Mouse (Mus musculus) T-helper 17 cell (primary cell): ENCODE data around the gene Hist1h4f.
"Not testable (repeated sequence)": the region's sequence is repeated elsewhere in the genome, so short reads cannot be mapped to it uniquely, and the experiment has no call there.

ENCODE experiments used
- in situ Hi-C, 2 experiments: fragments of 300-600 bp; cut with MboI, MseI; formaldehyde crosslinking; loops; 1 replicate in 1 of 2; 2 replicates in 1 of 2; pipeline ENCODE4 v1.15.1; 2025; ENCODE audit warnings: high pct_unique_total_duplicates in 2 of 2

Hist1h4f gene

GRCm38 (mm10) chr13:23551146-23551834 is at the start of gene Hist1h4f:
Gene Hist1h4f, minus strand, starts transcription at chr13:23551648.
- in situ Hi-C loops, result loop anchor here (10.0 to 25.0 kb wide), 2 partner anchors 1506 to 1739 kb away; partner anchors contain the start of genes Hist1h2ag (in 1 of the 2), Hist1h2ao (in 1 of the 2), Hist1h2bj (in 1 of the 2) and Hist1h2bq (in 1 of the 2)

- in situ Hi-C loops, result loop anchor here in 1 of 2 experiments (5.0 kb wide), 1 partner anchor 161 kb away; no protein-coding TSS in a partner anchor
Measured at GRCm38 (mm10) chr13:23597957-23598356, 46.5 kb upstream of the Hist1h4f start.

DNA sequence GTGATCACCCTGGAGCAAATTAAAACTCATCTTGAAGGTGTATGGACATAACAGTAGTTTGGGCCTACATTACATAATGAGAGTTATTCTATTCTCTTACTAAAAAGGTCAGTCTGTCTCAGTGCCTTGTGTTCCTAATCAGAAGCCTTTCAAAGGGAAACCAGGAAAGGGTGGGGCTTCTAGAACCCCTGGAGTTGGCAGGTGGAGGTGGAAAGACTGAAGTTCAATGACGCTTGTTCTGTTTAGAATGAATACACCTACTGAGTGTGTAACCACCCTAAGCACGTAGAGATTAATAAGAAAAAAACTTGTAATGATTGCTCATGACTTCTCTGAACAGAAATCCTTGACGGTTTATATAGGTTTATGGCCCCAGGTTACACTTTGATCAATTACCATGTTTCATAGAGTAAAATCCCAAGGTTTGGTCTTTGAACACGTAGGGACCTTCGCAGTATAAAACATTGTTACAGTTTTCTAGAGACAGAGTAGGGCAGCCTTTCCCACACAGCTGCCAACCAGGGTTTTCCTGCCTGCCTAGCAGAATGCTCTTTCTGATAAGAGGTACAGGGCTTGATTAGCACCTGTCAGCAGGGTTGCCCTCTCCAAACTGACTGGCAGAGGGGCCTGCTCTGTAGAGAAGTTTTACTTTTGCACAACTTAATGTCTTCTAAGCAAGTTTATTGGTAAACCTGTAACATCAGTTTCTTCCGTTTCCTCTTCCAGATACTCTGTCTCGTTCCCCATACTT is 44.3 kb upstream of the Hist1h4f start:
- in situ Hi-C loops, result loop anchor here in 1 of 2 experiments (5.0 kb wide), 1 partner anchor 158 kb away; no protein-coding TSS in a partner anchor

DNA sequence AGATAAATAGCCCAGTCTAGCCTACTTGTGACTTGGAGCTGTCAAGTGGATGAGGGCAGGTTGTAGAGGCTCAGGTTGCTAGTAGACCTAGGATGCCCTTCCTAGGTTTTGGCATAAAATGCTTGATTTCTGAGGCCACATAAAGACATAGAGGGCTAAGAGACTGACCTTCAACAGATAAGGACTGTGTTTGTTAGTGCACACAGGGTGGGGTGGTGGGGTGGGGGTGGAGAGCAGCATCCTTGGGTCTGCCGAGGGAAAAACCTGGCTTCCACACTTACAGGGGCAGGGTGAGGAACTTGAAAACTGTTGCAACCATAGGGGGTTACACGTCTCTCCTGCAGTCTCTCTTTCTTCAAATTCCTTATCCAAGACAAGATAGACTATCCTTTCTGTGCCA is 43.7 kb upstream of the Hist1h4f start:
- in situ Hi-C loops, result loop anchor here in 1 of 2 experiments (5.0 kb wide), 1 partner anchor 158 kb away; no protein-coding TSS in a partner anchor

DNA sequence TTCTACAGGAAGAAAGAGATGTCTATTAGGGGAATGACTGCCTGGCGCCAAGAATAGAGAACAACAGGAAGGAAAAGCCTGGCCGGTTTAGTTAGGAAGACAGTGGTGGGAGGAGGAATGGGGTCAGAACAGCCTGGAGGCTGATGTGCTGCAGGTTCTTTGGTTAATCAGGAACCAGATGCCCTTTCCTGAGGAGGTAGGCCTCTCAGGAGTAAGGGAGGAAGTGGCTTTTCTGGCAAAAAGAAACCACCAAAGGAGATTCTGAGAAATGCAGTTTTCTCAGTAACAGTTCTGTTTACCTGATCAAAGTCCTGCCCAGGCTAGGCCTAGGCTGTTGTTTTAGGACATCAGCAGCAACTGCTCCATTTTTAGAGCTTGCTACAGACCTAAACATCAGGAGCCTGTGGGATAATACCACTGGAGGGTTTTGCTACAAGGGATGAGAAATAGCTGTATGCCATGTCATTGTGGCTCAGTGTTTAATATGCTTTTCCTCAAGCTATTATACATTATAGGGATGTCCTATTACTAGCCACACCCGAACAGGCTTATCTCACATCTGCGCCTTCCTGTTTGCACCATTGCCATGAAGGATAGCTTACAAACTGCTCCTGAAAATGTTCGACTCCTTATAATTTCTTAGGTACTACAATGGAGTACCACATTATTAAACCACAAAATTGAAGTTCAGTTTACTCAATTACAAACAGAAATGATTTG is 41.8 kb upstream of the Hist1h4f start:
- in situ Hi-C loops, result no loop called here

- in situ Hi-C loops, result no loop called here
Measured at GRCm38 (mm10) chr13:23592614-23593013, 41.2 kb upstream of the Hist1h4f start.

GRCm38 (mm10) chr13:23591886-23592285 is 40.4 kb upstream of the Hist1h4f start:
- in situ Hi-C loops, result not testable (repeated sequence)

- in situ Hi-C loops, result no loop called here
Measured at GRCm38 (mm10) chr13:23591206-23591605, 39.8 kb upstream of the Hist1h4f start.

GRCm38 (mm10) chr13:23586940-23587225 is 35.4 kb upstream of the Hist1h4f start:
- in situ Hi-C loops, result no loop called here

- in situ Hi-C loops, result no loop called here
Measured at GRCm38 (mm10) chr13:23586099-23586939, 34.9 kb upstream of the Hist1h4f start.

GRCm38 (mm10) chr13:23585442-23586098 is 34.1 kb upstream of the Hist1h4f start:
- in situ Hi-C loops, result not testable (repeated sequence)

DNA sequence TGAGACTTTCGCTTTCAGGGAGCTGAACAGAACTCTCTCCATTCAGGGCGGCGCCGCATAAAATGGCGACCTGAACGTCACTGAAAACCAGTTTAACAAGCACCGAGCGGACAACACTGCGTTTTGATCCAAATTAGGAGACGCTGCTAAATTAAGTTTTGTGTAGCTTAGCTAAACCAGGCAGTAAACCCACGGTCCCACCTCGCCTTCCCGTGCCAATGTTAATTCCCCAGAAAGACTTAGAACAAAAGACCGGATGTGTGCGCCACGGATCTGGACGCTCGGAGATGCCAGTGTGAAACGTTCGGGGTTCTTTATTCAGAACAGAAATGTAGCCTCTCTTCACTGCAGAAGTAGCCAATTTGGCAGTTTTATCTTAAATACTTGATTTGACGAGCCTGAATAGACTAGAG is 33.6 kb upstream of the Hist1h4f start:
- in situ Hi-C loops, result no loop called here

- in situ Hi-C loops, result loop anchor here in 1 of 2 experiments (5.0 kb wide), 1 partner anchor 52 kb away; the partner anchor contains the start of genes Hist1h2af and Hist1h4h
Measured at GRCm38 (mm10) chr13:23584331-23584730, 32.9 kb upstream of the Hist1h4f start.

GRCm38 (mm10) chr13:23583387-23584068 is 32.1 kb upstream of the Hist1h4f start:
- in situ Hi-C loops, result loop anchor here in 1 of 2 experiments (5.0 kb wide), 1 partner anchor 51 kb away; the partner anchor contains the start of genes Hist1h2af and Hist1h4h

DNA sequence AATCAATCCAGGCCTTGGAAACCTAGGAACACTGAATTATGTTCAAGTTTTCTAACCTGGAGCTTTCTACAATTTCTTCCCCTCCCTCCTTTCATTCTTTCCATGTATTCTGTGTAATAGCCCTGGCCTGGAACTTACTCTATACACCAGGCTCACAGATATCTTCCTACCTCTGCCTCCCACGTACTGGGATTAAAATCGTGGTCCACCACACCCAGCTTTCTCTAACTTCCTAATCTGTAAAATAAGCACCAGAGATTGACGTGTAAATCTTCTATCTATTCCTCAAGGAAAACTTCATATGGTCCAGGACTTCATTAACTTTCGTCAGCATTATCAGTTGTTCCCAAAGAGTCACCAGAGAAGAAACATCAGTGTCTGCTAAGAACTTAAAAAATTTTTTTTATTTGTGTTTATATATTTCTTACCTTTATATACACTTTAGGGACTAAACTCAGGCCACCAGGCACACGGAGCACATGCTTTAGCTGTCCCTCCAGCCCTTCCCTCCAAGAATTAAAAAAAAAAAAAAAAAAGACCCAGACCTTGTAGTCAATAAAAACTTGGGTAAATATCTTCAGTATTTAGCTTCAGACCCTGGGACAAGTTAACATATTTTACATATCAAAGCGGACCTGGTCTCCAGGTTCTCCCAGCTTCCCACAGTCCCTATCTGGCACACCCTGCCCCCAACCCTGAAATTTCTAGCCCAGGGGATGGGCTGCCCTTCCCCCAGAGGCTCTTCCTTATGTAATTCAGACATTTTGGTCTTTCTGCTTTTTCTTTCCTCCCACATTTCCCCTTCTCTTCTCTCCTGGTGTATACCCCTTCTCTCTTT is 31.0 kb upstream of the Hist1h4f start:
- in situ Hi-C loops, result loop anchor here in 1 of 2 experiments (5.0 kb wide), 1 partner anchor 50 kb away; the partner anchor contains the start of genes Hist1h2af and Hist1h4h

- in situ Hi-C loops, result loop anchor here in 1 of 2 experiments (5.0 kb wide), 1 partner anchor 49 kb away; the partner anchor contains the start of genes Hist1h2af and Hist1h4h
Measured at GRCm38 (mm10) chr13:23581408-23582218, 30.2 kb upstream of the Hist1h4f start, which contains the start of gene Hist1h4d. Gene Hist1h4d, plus strand, starts transcription at chr13:23581598.

DNA sequence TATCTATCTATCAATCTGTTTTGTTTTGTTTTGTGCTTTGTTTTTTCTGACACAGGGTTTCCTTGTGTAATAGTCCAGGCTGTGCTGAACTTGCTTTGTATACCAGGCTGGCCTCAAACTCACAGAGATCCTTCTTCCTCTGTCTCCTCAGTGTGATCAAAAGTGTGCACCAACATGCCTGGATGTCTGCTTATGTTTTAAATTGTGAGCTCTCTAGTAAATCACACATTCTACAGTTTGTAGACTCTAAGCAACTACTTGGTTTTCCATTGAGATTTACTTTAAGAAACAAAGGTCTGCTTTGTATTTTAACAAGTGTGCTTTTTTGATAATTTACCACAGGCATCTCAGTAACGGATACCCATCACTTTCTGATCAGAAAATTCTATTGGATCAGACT is 26.4 kb upstream of the Hist1h4f start:
- in situ Hi-C loops, result loop anchor here in 1 of 2 experiments (5.0 kb wide), 1 partner anchor 41 kb away; the partner anchor contains the start of gene Hist1h3g
